Mouse (Mus musculus): ENCODE results near the gene Ttc21a. TPM values are rescaled to one million over a fixed set of nuclear protein-coding genes. Genes with fewer than 3 reads are reported as not detected.

Ttc21a gene
- polyA plus RNA-seq, 1 experiment, result 0.15 TPM

GRCm38 (mm10) chr9:119919858-119920257, 17.5 kb upstream of the Ttc21a start:
- H3K4me1 ChIP-seq (ENCODE audit: control insufficient read depth, insufficient read depth, insufficient read length), result no peaks in the 10 kb centered on the region
- WGBS, result 95% methylated on average over 1 of the region's 1 CpGs
- no peak overlapping the region for H3K4me3 ChIP-seq (ENCODE audit: extremely low read depth, insufficient read depth, insufficient read length)
- DNase-seq (ENCODE audit: low read depth in 1 of 2, low spot score in 2 of 2), result no peak
- no peaks in the 10 kb centered on the region for H3K27me3 ChIP-seq (ENCODE audit: control insufficient read depth, insufficient read depth, low read length)
- TF ChIP-seq CTCF (IDR thresholded peaks at IDR 0.05; ENCODE audit: extremely low read depth, insufficient read depth, insufficient read length, insufficient replicate concordance) (no peak), POLR2A (IDR thresholded peaks at IDR 0.05; ENCODE audit: low read depth, low read length) (no peak)
- peaks cover 57% of the 10 kb centered on the region for H3K36me3 ChIP-seq (ENCODE audit: control insufficient read depth, insufficient read depth, low read length)
- no peak overlapping the region for H3K27ac ChIP-seq (ENCODE audit: insufficient read depth, low read length)

- Histone ChIP-seq H3K27me3 (ENCODE audit: control insufficient read depth, insufficient read depth, low read length) (no peaks in the 10 kb centered on the region), H3K36me3 (ENCODE audit: control insufficient read depth, insufficient read depth, low read length) (peaks cover 58% of the 10 kb centered on the region), H3K27ac (ENCODE audit: insufficient read depth, low read length) (no peak overlapping the region), H3K4me1 (ENCODE audit: control insufficient read depth, insufficient read depth, insufficient read length) (no peaks in the 10 kb centered on the region), H3K4me3 (ENCODE audit: extremely low read depth, insufficient read depth, insufficient read length) (no peak overlapping the region)
- TF ChIP-seq CTCF (IDR thresholded peaks at IDR 0.05; ENCODE audit: extremely low read depth, insufficient read depth, insufficient read length, insufficient replicate concordance) (no peak), POLR2A (IDR thresholded peaks at IDR 0.05; ENCODE audit: low read depth, low read length) (no peak)
- no peak for DNase-seq (ENCODE audit: low read depth in 1 of 2, low spot score in 2 of 2)
- 94% methylated on average over 4 of the region's 4 CpGs for WGBS
Measured at GRCm38 (mm10) chr9:119923462-119923861, 13.9 kb upstream of the Ttc21a start.

DNA sequence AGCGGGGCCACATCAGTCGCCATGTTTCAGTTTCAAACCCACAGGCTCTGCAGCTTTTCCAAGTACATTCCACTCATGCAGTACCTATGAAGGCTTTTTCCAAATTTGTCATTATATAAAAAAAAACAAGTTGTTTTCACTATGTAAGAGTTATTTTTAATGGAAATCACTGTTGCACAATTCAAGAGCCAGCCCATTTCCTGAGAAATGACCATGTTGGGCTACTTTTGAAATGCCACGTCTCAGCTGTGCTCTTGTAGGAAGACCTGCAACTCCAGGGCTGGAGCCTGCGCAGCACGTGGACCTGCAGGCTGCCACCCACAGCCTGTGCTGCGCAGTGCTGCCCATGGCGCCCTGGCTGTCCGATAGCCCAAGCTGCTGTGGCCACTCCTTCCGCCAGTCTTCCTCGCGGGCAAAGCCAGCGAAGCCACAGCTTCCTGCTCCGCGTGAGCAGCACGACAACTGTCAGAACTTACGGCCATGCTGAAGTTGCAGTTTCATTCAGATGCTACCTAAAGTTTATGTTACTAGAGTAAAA, 12.2 kb upstream of the Ttc21a start:
- no peaks in the 10 kb centered on the region for H3K27me3 ChIP-seq (ENCODE audit: control insufficient read depth, insufficient read depth, low read length)
- no peak overlapping the region for H3K4me3 ChIP-seq (ENCODE audit: extremely low read depth, insufficient read depth, insufficient read length)
- no peak for DNase-seq (ENCODE audit: low read depth in 1 of 2, low spot score in 2 of 2)
- 39% methylated on average over 16 of the region's 16 CpGs for WGBS
- H3K27ac ChIP-seq (ENCODE audit: insufficient read depth, low read length), result no peak overlapping the region
- TF ChIP-seq CTCF (IDR thresholded peaks at IDR 0.05; ENCODE audit: extremely low read depth, insufficient read depth, insufficient read length, insufficient replicate concordance) (no peak), POLR2A (IDR thresholded peaks at IDR 0.05; ENCODE audit: low read depth, low read length) (no peak)
- peaks cover 46% of the 10 kb centered on the region for H3K36me3 ChIP-seq (ENCODE audit: control insufficient read depth, insufficient read depth, low read length)
- no peaks in the 10 kb centered on the region for H3K4me1 ChIP-seq (ENCODE audit: control insufficient read depth, insufficient read depth, insufficient read length)

DNA sequence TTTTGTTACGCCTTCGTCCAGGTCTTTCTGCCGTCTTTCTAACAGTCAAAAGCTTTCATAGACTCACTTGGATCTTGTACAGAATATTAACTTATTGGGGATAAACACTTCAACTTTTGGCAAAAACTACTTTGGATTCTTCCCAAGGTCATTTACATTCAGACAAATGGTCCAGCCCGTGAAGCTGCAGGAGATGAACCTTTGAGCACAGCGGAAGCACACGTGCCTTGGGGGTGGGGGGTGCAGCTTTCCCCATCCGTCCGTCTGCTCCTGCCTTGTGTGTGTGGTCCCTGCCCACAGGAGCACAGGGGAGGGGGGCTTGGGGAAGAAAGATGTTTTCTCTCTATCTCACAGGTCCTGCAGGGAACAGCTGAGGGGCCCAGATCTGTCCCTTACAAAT, 11.7 kb upstream of the Ttc21a start:
- Histone ChIP-seq H3K4me3 (ENCODE audit: extremely low read depth, insufficient read depth, insufficient read length) (no peak overlapping the region), H3K27me3 (ENCODE audit: control insufficient read depth, insufficient read depth, low read length) (no peaks in the 10 kb centered on the region), H3K36me3 (ENCODE audit: control insufficient read depth, insufficient read depth, low read length) (peaks cover 40% of the 10 kb centered on the region), H3K27ac (ENCODE audit: insufficient read depth, low read length) (no peak overlapping the region), H3K4me1 (ENCODE audit: control insufficient read depth, insufficient read depth, insufficient read length) (no peaks in the 10 kb centered on the region)
- no peak for DNase-seq (ENCODE audit: low read depth in 1 of 2, low spot score in 2 of 2)
- TF ChIP-seq POLR2A (IDR thresholded peaks at IDR 0.05; ENCODE audit: low read depth, low read length) (no peak), CTCF (IDR thresholded peaks at IDR 0.05; ENCODE audit: extremely low read depth, insufficient read depth, insufficient read length, insufficient replicate concordance) (no peak)
- WGBS, result 73% methylated on average over 8 of the region's 8 CpGs

DNA sequence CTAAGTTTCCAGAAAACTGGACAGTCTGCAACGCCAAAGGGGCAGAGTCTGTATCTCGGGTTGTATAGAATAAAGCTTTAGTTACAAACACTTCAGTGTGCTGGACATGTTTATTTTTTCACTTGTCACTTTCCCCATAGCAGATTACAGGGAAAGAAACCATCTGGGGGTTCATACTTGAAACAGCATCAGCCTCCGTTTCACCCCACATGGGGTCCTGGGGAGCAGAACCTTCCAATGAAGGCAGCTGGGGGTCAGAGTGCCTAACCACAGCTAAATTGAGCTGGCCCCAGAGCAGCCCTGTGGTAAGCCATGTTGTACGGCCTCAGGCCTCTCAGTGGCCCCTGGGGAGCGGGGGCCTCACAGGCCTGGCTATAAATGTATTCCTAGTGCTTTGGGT, 10.9 kb upstream of the Ttc21a start:
- DNase-seq (ENCODE audit: low read depth in 1 of 2, low spot score in 2 of 2), result no peak
- Histone ChIP-seq H3K4me3 (ENCODE audit: extremely low read depth, insufficient read depth, insufficient read length) (no peak overlapping the region), H3K4me1 (ENCODE audit: control insufficient read depth, insufficient read depth, insufficient read length) (no peaks in the 10 kb centered on the region), H3K36me3 (ENCODE audit: control insufficient read depth, insufficient read depth, low read length) (peaks cover 36% of the 10 kb centered on the region), H3K27me3 (ENCODE audit: control insufficient read depth, insufficient read depth, low read length) (no peaks in the 10 kb centered on the region), H3K27ac (ENCODE audit: insufficient read depth, low read length) (no peak overlapping the region)
- 63% methylated on average over 5 of the region's 5 CpGs for WGBS
- TF ChIP-seq CTCF (IDR thresholded peaks at IDR 0.05; ENCODE audit: extremely low read depth, insufficient read depth, insufficient read length, insufficient replicate concordance) (no peak), POLR2A (IDR thresholded peaks at IDR 0.05; ENCODE audit: low read depth, low read length) (no peak)

DNA sequence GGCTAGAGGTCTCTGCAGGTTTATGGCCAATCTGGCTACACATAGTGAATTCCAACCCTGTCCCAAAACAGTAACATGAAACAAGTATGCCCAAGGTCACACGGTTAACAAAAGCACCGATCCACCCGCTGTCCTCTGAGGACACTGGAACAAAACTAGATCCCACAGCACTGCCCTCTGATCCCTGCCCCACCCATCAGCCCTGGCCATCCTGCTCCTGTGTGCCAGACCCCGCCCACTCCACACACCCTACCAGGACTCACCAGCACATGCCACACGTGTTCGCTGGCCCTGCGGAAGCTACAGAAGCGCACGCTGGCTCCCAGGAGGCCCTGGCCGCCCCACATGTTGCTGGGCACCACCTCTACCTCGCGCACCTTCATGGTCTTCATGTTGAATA, 5.0 kb upstream of the Ttc21a start:
- TF ChIP-seq POLR2A (IDR thresholded peaks at IDR 0.05; ENCODE audit: low read depth, low read length) (no peak), CTCF (IDR thresholded peaks at IDR 0.05; ENCODE audit: extremely low read depth, insufficient read depth, insufficient read length, insufficient replicate concordance) (no peak)
- Histone ChIP-seq H3K27me3 (ENCODE audit: control insufficient read depth, insufficient read depth, low read length) (no peaks in the 10 kb centered on the region), H3K36me3 (ENCODE audit: control insufficient read depth, insufficient read depth, low read length) (peaks cover 8% of the 10 kb centered on the region), H3K4me3 (ENCODE audit: extremely low read depth, insufficient read depth, insufficient read length) (no peak overlapping the region), H3K27ac (ENCODE audit: insufficient read depth, low read length) (no peak overlapping the region), H3K4me1 (ENCODE audit: control insufficient read depth, insufficient read depth, insufficient read length) (no peaks in the 10 kb centered on the region)
- WGBS, result 93% methylated on average over 12 of the region's 12 CpGs
- no peak for DNase-seq (ENCODE audit: low read depth in 1 of 2, low spot score in 2 of 2)

- H3K4me3 ChIP-seq (ENCODE audit: extremely low read depth, insufficient read depth, insufficient read length), result no peak overlapping the region
- H3K36me3 ChIP-seq (ENCODE audit: control insufficient read depth, insufficient read depth, low read length), result 0 out of 2 replicates have a peak, but pooled peaks cover 1% of the 10 kb centered on the region
- peaks cover 8% of the 10 kb centered on the region; the same call in 1 of the 2 replicates for H3K4me1 ChIP-seq (ENCODE audit: control insufficient read depth, insufficient read depth, insufficient read length)
- no peak for DNase-seq (ENCODE audit: low read depth in 1 of 2, low spot score in 2 of 2)
- TF ChIP-seq CTCF (IDR thresholded peaks at IDR 0.05; ENCODE audit: extremely low read depth, insufficient read depth, insufficient read length, insufficient replicate concordance) (no peak), POLR2A (IDR thresholded peaks at IDR 0.05; ENCODE audit: low read depth, low read length) (no peak)
- H3K27me3 ChIP-seq (ENCODE audit: control insufficient read depth, insufficient read depth, low read length), result no peaks in the 10 kb centered on the region
- no peak overlapping the region for H3K27ac ChIP-seq (ENCODE audit: insufficient read depth, low read length)
- WGBS, result over 99% methylated on average over 4 of the region's 6 CpGs
Measured at GRCm38 (mm10) chr9:119933675-119934074, 3.7 kb upstream of the Ttc21a start.

Measured in spleen, adult 2 months (tissue).